23 mouse cellular contexts compared by ENCODE assay signal in genomic region chr10:21581546-21581945, GRCm38 (mm10). TPM values are rescaled to one million over a fixed set of nuclear protein-coding genes. Genes with fewer than 3 reads are reported as not detected.
DNase-seq lines count a peak whose midpoint lies in the region; ATAC-seq lines count a peak whose summit lies in the region.
"Had no signal": no experiment of that assay in that cellular context is flagged by ENCODE, and none has a peak within 500 bp of the region (broad histone marks: within the 10 kb centered on the region; RNA-seq: fewer than 3 reads in every experiment).

No protein-coding gene starts in this region.

- H3K4me1 ChIP-seq in midbrain, embryonic 11.5 days (ENCODE audit: control insufficient read depth, insufficient read depth, low read length): no peaks in the 10 kb centered on the region
- H3K4me1 ChIP-seq in midbrain, embryonic 10.5 days: no peaks in the 10 kb centered on the region

- H3K36me3 ChIP-seq in midbrain, embryonic 11.5 days (ENCODE audit: control insufficient read depth, insufficient read depth, low read length): no peaks in the 10 kb centered on the region
- no peaks in the 10 kb centered on the region for H3K36me3 ChIP-seq in midbrain, embryonic 10.5 days
- H3K36me3 ChIP-seq: G1E had no signal

- H3K4me3 ChIP-seq in midbrain, embryonic 11.5 days (ENCODE audit: low read depth, low read length): no peak overlapping the region
- no peak overlapping the region for H3K4me3 ChIP-seq in midbrain, embryonic 10.5 days

- peak; percentile 54 for DNase-seq in heart, adult 11 months
- DNase-seq in heart, adult 18-20 months: no peak
- DNase-seq in midbrain, embryonic 11.5 days (ENCODE audit: low spot score, missing footprints): peak; percentile 51
- no peak for DNase-seq in midbrain, embryonic 10.5 days (ENCODE audit: low spot score)
- DNase-seq: adrenal gland, adult 2 months; adrenal gland, adult 8-10 months; adrenal gland, postnatal 10 days; adrenal gland, postnatal 14 days; adrenal gland, postnatal 25 days; adrenal gland, postnatal 36 days; B cell, adult 2 months; cerebellum, adult 11 months; cerebellum, adult 11-12 months; cerebellum, adult 18-20 months had no signal

- no peak overlapping the region for H3K4me2 ChIP-seq in midbrain, embryonic 11.5 days

- no peaks in the 10 kb centered on the region for H3K27me3 ChIP-seq in midbrain, embryonic 11.5 days (ENCODE audit: control insufficient read depth, insufficient read depth, low read length)
- no peaks in the 10 kb centered on the region for H3K27me3 ChIP-seq in midbrain, embryonic 10.5 days (ENCODE audit: low read depth, poor library complexity, severe bottlenecking)
- H3K27me3 ChIP-seq: CH12.LX had no signal

- ATAC-seq in midbrain, embryonic 11.5 days (ENCODE audit: low FRiP score): no peak
- ATAC-seq: activated CD4-positive, CD25-positive, alpha-beta regulatory T cell, adult 4 months; CD4-positive, CD25-positive, alpha-beta regulatory T cell, adult 4 months; Patski had no signal

- no peak overlapping the region for H3K27ac ChIP-seq in midbrain, embryonic 11.5 days (ENCODE audit: low read depth, low read length)
- no peak overlapping the region for H3K27ac ChIP-seq in midbrain, embryonic 10.5 days (replicated peaks)

- 87% methylated on average over 1 of the region's 1 CpGs for WGBS in midbrain, embryonic 11.5 days
- 89% methylated on average over 1 of the region's 1 CpGs for WGBS in midbrain, embryonic 10.5 days

- no peaks in the 10 kb centered on the region for H3K9me3 ChIP-seq in midbrain, embryonic 11.5 days (ENCODE audit: control insufficient read depth, low read length)
- no peaks in the 10 kb centered on the region for H3K9me3 ChIP-seq in midbrain, embryonic 10.5 days (replicated peaks)
- H3K9me3 ChIP-seq: G1E had no signal

- H3K9ac ChIP-seq in midbrain, embryonic 11.5 days (ENCODE audit: low read length): no peak overlapping the region

RNA-seq across cellular contexts. Expression of gene 1700020N01Rik, which starts 11.4 kb away (rescaled TPM):
- not detected for total RNA-seq in heart, adult 18-20 months (2021)
- not detected in 2 replicates for polyA plus RNA-seq in midbrain, embryonic 11.5 days (2014; fragmentation: Nextera tagmentation; extraction: Ambion mirVana)
- polyA plus RNA-seq in midbrain, embryonic 10.5 days (2016; fragmentation: Nextera tagmentation; extraction: Ambion mirVana): not detected in 2 replicates
- total RNA-seq: adrenal gland, adult 18-20 months; adrenal gland, adult 2 months; adrenal gland, adult 8-10 months; adrenal gland, postnatal 10 days; adrenal gland, postnatal 14 days; adrenal gland, postnatal 36 days; CH12.LX; G1E; MEL had no signal
- polyA plus RNA-seq: activated CD4-positive, CD25-positive, alpha-beta regulatory T cell, adult 4 months; adrenal gland, adult 2 months; brain, embryonic 14.5 days; C2C12; CD4-positive, CD25-positive, alpha-beta regulatory T cell, adult 4 months; G1E; Patski had no signal

Comparison
In these comparisons a context has a peak if more than half of its experiments do, and no peak if none do; other contexts are left out.
1. DNase-seq: peak in heart, adult 11 months (single experiment) and midbrain, embryonic 11.5 days (single experiment); none in heart, adult 18-20 months (0 of 2) and midbrain, embryonic 10.5 days (single experiment).